Mouse (Mus musculus): Measurements from ENCODE around the gene Net1.

DNA sequence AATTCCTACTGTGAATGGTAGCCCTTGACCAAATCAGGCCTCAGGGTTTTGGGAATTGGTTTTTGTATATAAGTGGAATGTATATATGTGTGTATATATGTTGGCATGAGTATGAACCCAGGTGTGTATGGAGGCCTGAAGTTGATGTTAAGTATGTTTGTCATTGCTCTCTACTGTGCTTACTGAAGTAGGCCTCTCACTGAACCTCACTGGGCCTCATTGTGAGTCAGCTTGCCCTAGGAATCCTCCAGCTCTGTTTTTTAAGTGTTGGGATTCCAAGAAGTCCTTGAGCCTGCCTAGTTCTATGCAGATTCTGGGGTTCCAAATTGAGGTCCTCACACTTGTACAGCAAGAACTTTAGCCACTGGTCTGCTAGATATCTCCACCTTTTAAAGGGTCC is 48.1 kb downstream of the Net1 start:
- TF ChIP-seq POLR2A (IDR thresholded peaks at IDR 0.05; ENCODE audit: extremely low read depth, insufficient read depth, low read length) = no peak
- no peak for TF ChIP-seq CTCF (IDR thresholded peaks at IDR 0.05; ENCODE audit: extremely low read depth, insufficient read depth, low read length)
